Comparison of ENCODE assay signal across 14 mouse cellular contexts in the genomic region with DNA sequence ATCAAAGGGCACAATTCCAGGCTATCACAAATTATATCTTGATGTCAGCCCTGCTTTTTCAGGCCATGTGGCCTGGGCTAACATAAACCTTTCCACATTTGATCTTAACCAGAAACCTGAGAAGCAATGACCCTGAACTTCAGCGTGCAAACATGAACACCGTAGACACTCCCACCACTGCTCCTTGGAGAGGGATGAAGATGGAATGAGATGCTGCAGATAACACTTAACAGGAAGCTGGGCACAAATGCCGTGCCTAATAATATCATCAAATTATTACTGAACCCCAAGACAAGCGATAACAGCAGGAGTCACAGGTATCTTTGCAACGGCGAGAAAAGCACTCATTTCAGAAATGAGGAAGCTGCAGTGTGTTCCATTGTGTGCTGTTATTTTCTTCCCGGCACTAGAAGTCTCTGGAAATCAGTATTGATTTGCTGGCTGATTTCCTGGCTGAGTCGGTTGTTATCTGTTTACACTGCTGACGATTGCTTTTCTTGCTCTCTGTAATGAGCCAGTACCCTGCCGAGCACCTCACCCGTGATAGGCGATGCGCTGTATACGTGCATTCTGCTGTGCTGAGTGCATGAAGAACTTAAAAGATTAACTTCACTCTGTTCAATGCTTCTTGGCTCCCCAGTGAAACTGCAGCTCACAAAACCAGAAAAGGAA.
DNase-seq lines count a peak whose midpoint lies in the region; ATAC-seq and TF ChIP-seq lines count a peak whose summit lies in the region.
"Had no signal": no experiment of that assay in that cellular context is flagged by ENCODE, and none has a peak within 500 bp of the region (broad histone marks: within the 10 kb centered on the region; RNA-seq: fewer than 3 reads in every experiment).

No protein-coding gene starts in this region.

- TF ChIP-seq EP300 in stomach, postnatal 0 days (optimal IDR thresholded peaks at IDR 0.05): no peak

- H3K4me2 ChIP-seq in hindbrain, embryonic 14.5 days (replicated peaks): peak overlapping the region; percentile 10; the same call in 1 of the 2 replicates
- H3K4me2 ChIP-seq in stomach, embryonic 15.5 days: peak overlapping the region; percentile 21; the same call in 1 of the 2 replicates
- H3K4me2 ChIP-seq in stomach, postnatal 0 days (replicated peaks; ENCODE audit: low read depth): no peak overlapping the region
- peak overlapping the region; percentile 28; the same call in 1 of the 2 replicates for H3K4me2 ChIP-seq in intestine, embryonic 14.5 days (ENCODE audit: low read length)
- H3K4me2 ChIP-seq: heart, embryonic 11.5 days had no signal

- peak overlapping the region; percentile 3; the same call in 1 of the 2 replicates for H3K27ac ChIP-seq in hindbrain, embryonic 14.5 days
- no peak overlapping the region for H3K27ac ChIP-seq in hindbrain, embryonic 10.5 days
- H3K27ac ChIP-seq in stomach, embryonic 15.5 days: no peak overlapping the region
- no peak overlapping the region for H3K27ac ChIP-seq in stomach, postnatal 0 days (replicated peaks)
- H3K27ac ChIP-seq in intestine, embryonic 14.5 days (ENCODE audit: low read depth): no peak overlapping the region

- H3K4me1 ChIP-seq in hindbrain, embryonic 14.5 days (replicated peaks; ENCODE audit: control insufficient read depth, insufficient read depth, low read length): no peaks in the 10 kb centered on the region
- no peaks in the 10 kb centered on the region for H3K4me1 ChIP-seq in hindbrain, embryonic 10.5 days (replicated peaks)
- no peaks in the 10 kb centered on the region for H3K4me1 ChIP-seq in stomach, embryonic 15.5 days
- H3K4me1 ChIP-seq in stomach, postnatal 0 days (replicated peaks; ENCODE audit: control insufficient read depth, insufficient read depth): no peaks in the 10 kb centered on the region
- no peaks in the 10 kb centered on the region for H3K4me1 ChIP-seq in intestine, embryonic 14.5 days (replicated peaks; ENCODE audit: control insufficient read depth, insufficient read depth, low read length)

- H3K36me3 ChIP-seq in hindbrain, embryonic 14.5 days (replicated peaks; ENCODE audit: control insufficient read depth, insufficient read depth): no peaks in the 10 kb centered on the region
- no peaks in the 10 kb centered on the region for H3K36me3 ChIP-seq in hindbrain, embryonic 10.5 days
- H3K36me3 ChIP-seq in stomach, embryonic 15.5 days: no peaks in the 10 kb centered on the region
- H3K36me3 ChIP-seq in stomach, postnatal 0 days (ENCODE audit: control insufficient read depth, insufficient read depth, low read length): no peaks in the 10 kb centered on the region
- no peaks in the 10 kb centered on the region for H3K36me3 ChIP-seq in intestine, embryonic 14.5 days (ENCODE audit: control insufficient read depth, insufficient read depth, low read length)

- H3K9me3 ChIP-seq in hindbrain, embryonic 14.5 days (ENCODE audit: control insufficient read depth, low read length): no peaks in the 10 kb centered on the region
- no peaks in the 10 kb centered on the region for H3K9me3 ChIP-seq in hindbrain, embryonic 10.5 days
- H3K9me3 ChIP-seq in stomach, embryonic 15.5 days: no peaks in the 10 kb centered on the region
- no peaks in the 10 kb centered on the region for H3K9me3 ChIP-seq in stomach, postnatal 0 days (ENCODE audit: control insufficient read depth, low read length)
- H3K9me3 ChIP-seq in intestine, embryonic 14.5 days (ENCODE audit: control insufficient read depth, low read length): no peaks in the 10 kb centered on the region

- H3K4me3 ChIP-seq in hindbrain, embryonic 14.5 days (replicated peaks; ENCODE audit: low read length): no peak overlapping the region
- H3K4me3 ChIP-seq in hindbrain, embryonic 10.5 days: no peak overlapping the region
- H3K4me3 ChIP-seq in stomach, embryonic 15.5 days (replicated peaks): no peak overlapping the region
- H3K4me3 ChIP-seq in stomach, postnatal 0 days (ENCODE audit: low read depth, low read length): no peak overlapping the region
- no peak overlapping the region for H3K4me3 ChIP-seq in intestine, embryonic 14.5 days (ENCODE audit: low read depth, low read length)

- TF ChIP-seq CTCF in stomach, postnatal 0 days (IDR thresholded peaks at IDR 0.05; ENCODE audit: low read depth): no peak

- no peak overlapping the region for H3K9ac ChIP-seq in hindbrain, embryonic 14.5 days
- no peak overlapping the region for H3K9ac ChIP-seq in stomach, embryonic 15.5 days
- no peak overlapping the region for H3K9ac ChIP-seq in stomach, postnatal 0 days (ENCODE audit: low read length)
- no peak overlapping the region for H3K9ac ChIP-seq in intestine, embryonic 14.5 days (ENCODE audit: low read length)

- ATAC-seq in hindbrain, embryonic 14.5 days (ENCODE audit: low FRiP score): peak; percentile 71; the same call in 1 of the 2 replicates
- peak; percentile 43; the same call in 1 of the 2 replicates for ATAC-seq in stomach, embryonic 15.5 days (ENCODE audit: insufficient read depth, low FRiP score, low read depth)
- no peak for ATAC-seq in stomach, postnatal 0 days (ENCODE audit: low FRiP score, low TSS enrichment)
- ATAC-seq in intestine, embryonic 14.5 days (replicated peaks; ENCODE audit: low FRiP score, low TSS enrichment, low read depth): no peak; the same call in 1 of the 2 replicates

- WGBS in hindbrain, embryonic 14.5 days: 63% methylated on average over 14 of the region's 14 CpGs
- WGBS in hindbrain, embryonic 10.5 days: 80% methylated on average over 14 of the region's 14 CpGs
- 48% methylated on average over 14 of the region's 14 CpGs for WGBS in stomach, embryonic 15.5 days
- 40% methylated on average over 14 of the region's 14 CpGs for WGBS in stomach, postnatal 0 days
- 34% methylated on average over 14 of the region's 14 CpGs for WGBS in intestine, embryonic 14.5 days

- no peak for DNase-seq in hindbrain, embryonic 14.5 days (ENCODE audit: low spot score)
- DNase-seq in hindbrain, embryonic 10.5 days (ENCODE audit: low spot score): no peak
- no peak for DNase-seq in stomach, postnatal 0 days (ENCODE audit: low spot score)
- no peak for DNase-seq in intestine, embryonic 14.5 days (ENCODE audit: low spot score)
- no peak for DNase-seq in Muller cell, postnatal 12 days (ENCODE audit: inconsistent ontology term)
- DNase-seq in right cerebral cortex, postnatal 14 days: no peak
- DNase-seq: adrenal gland, adult 8-10 months; kidney, postnatal 25 days; lung, postnatal 10 days; right cerebral cortex, postnatal 25 days; thymus, postnatal 25 days had no signal

- no peaks in the 10 kb centered on the region for H3K27me3 ChIP-seq in hindbrain, embryonic 14.5 days (ENCODE audit: control insufficient read depth, insufficient read depth, low read length)
- H3K27me3 ChIP-seq in hindbrain, embryonic 10.5 days (ENCODE audit: insufficient read depth, poor library complexity, severe bottlenecking): no peaks in the 10 kb centered on the region
- H3K27me3 ChIP-seq in stomach, embryonic 15.5 days (replicated peaks): no peaks in the 10 kb centered on the region
- H3K27me3 ChIP-seq in stomach, postnatal 0 days (ENCODE audit: control insufficient read depth, insufficient read depth, low read length): no peaks in the 10 kb centered on the region
- H3K27me3 ChIP-seq in intestine, embryonic 14.5 days (replicated peaks; ENCODE audit: control insufficient read depth, insufficient read depth, low read length): no peaks in the 10 kb centered on the region
- H3K27me3 ChIP-seq: CH12.LX had no signal

Comparison
In these comparisons a context has a peak if more than half of its experiments do, and no peak if none do; other contexts are left out.
1. ATAC-seq: peak in hindbrain, embryonic 14.5 days (single experiment) and stomach, embryonic 15.5 days (single experiment); none in stomach, postnatal 0 days (single experiment) and intestine, embryonic 14.5 days (single experiment).